Mouse (Mus musculus) thymus, adult 2 months (tissue): ENCODE results near the gene Vps37c.

Experiments
- CTCF ChIP-seq: fragments of 200-500 bp; IDR thresholded peaks from 2 replicates; pipeline ENCODE4 v1.5.1; 2012; ENCODE audit warnings: mild to moderate bottlenecking, control low read depth, low read length, moderate library complexity, borderline replicate concordance; ENCODE audit not compliant: control insufficient read depth, poor library complexity, insufficient read depth; ENCODE audit errors: extremely low read depth
- POLR2A ChIP-seq: fragments of 200-500 bp; IDR thresholded peaks from 2 replicates; pipeline ENCODE4 v1.6.1; 2012; ENCODE audit warnings: mild to moderate bottlenecking, low read length, control low read depth, moderate library complexity; ENCODE audit not compliant: control insufficient read depth, poor library complexity, insufficient read depth; ENCODE audit errors: extremely low read depth

- no peak for TF ChIP-seq CTCF
- no peak for TF ChIP-seq POLR2A
Measured at GRCm38 (mm10) chr19:10742565-10742964, 54.0 kb downstream of the Vps37c start.
